Mouse (Mus musculus): ENCODE measurements at regions not wholly inside any gene's neighbourhood (a gene's known extent, or its start where the extent isn't known, plus 50 kb on each side); places are given as distances from the start of the nearest gene placed in this dataset.
A peak's percentile ranks its signal among the peaks of the same experiment; 100 is the strongest.

DNA sequence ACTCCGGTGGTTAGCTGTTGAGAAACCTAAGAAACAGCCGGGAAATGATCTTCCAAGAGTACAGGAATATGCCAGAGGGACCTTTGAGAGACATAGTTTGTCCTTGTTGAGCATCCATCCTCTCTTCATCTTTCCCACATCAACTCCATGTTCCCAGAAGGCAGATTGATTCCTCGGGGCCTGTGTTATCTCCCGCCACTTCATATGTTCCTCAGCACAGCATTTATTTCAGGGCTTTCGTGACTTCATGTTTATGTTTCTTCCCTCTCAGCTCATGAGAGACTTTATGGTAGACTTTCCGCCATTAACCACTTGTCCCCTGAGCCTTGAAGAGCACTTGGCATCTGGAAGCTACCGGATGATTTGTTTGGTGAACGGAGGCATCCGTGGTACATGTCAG lies 120.1 kb upstream of the Dkk2 start:
- no peak overlapping the region for H3K4me2 ChIP-seq (ENCODE audit: low read depth)
- TF ChIP-seq CEBPB (IDR thresholded peaks at IDR 0.05; ENCODE audit: insufficient read depth, poor library complexity, severe bottlenecking) (no peak), TCF3 (IDR thresholded peaks at IDR 0.05; ENCODE audit: insufficient read length, low read depth) (no peak), MYOG (IDR thresholded peaks at IDR 0.05; ENCODE audit: control insufficient read depth in 1 of 3, insufficient read depth in 1 of 3, insufficient read length in 2 of 3, low read depth in 2 of 3) (no peak), TCF12 (IDR thresholded peaks at IDR 0.05; ENCODE audit: insufficient read depth, poor library complexity, severe bottlenecking) (no peak), E2F4 (IDR thresholded peaks at IDR 0.05; ENCODE audit: insufficient read depth) (no peak), SRF (IDR thresholded peaks at IDR 0.05; ENCODE audit: control insufficient read depth, insufficient read length, low read depth) (no peak), MYOD1 (IDR thresholded peaks at IDR 0.05; ENCODE audit: control insufficient read depth in 1 of 3, insufficient read length in 2 of 3, low read depth in 2 of 3) (no peak), POLR2A (IDR thresholded peaks at IDR 0.05; ENCODE audit: insufficient read length, low read depth) (no peak), USF1 (IDR thresholded peaks at IDR 0.05; ENCODE audit: low read depth) (no peak), MAX (IDR thresholded peaks at IDR 0.05; ENCODE audit: low read depth) (no peak), POLR2AphosphoS2 (IDR thresholded peaks at IDR 0.05; ENCODE audit: insufficient read length, low read depth) (no peak), REST (IDR thresholded peaks at IDR 0.05; ENCODE audit: insufficient read depth, insufficient read length) (no peak)
- H3K36me3 ChIP-seq (ENCODE audit: control insufficient read depth, insufficient read depth): no peaks in the 10 kb centered on the region
- no peaks in the 10 kb centered on the region for H3K79me2 ChIP-seq (ENCODE audit: control insufficient read depth, insufficient read depth)
- H3K27me3 ChIP-seq (ENCODE audit: control insufficient read depth, insufficient read depth, insufficient read length): no peaks in the 10 kb centered on the region
- H3K4me3 ChIP-seq: no peak overlapping the region
- H3ac ChIP-seq (ENCODE audit: control insufficient read depth, insufficient read length): no peak overlapping the region

DNA sequence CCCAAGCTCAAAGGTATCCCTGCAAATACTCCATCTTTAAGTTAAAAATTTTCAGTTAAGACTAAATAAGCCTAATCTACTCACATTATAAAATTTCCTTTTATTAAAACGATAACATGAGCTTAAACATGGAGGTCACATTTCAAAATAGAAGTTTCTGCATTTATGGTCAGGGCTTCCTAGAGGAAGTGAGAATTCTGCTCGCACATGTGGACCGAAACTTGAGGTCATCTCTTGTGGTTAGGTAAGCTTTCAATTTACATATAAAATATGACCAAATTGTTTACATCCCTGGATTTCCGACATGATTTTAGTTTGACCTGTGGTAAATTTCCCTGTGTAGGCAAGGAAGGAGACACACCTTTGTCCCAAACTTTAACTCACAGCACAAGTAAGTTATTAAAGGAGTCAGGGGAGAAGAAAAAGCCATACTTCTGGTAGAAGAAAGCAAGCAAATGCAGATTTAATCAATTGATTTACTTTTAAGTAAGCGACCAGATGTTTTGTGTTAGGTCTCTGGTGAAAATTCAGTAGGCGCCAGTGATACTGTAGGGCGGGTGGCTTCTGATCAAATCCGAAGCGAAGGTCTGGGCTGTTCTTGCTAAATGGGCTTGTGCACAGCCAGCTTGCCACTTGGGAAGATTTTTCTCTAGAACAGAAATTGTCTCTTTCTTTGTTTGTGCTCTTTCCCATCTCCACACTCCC lies 119.5 kb upstream of the Dkk2 start:
- no peaks in the 10 kb centered on the region for H3K27me3 ChIP-seq (ENCODE audit: control insufficient read depth, insufficient read depth, insufficient read length)
- no peak overlapping the region for H3K4me2 ChIP-seq (ENCODE audit: low read depth)
- TF ChIP-seq REST (IDR thresholded peaks at IDR 0.05; ENCODE audit: insufficient read depth, insufficient read length) (no peak), USF1 (IDR thresholded peaks at IDR 0.05; ENCODE audit: low read depth) (no peak), POLR2AphosphoS2 (IDR thresholded peaks at IDR 0.05; ENCODE audit: insufficient read length, low read depth) (no peak)
- no peak overlapping the region for H3K4me3 ChIP-seq
- H3K36me3 ChIP-seq (ENCODE audit: control insufficient read depth, insufficient read depth): no peaks in the 10 kb centered on the region
- H3ac ChIP-seq (ENCODE audit: control insufficient read depth, insufficient read length): no peak overlapping the region
- H3K79me2 ChIP-seq (ENCODE audit: control insufficient read depth, insufficient read depth): no peaks in the 10 kb centered on the region

DNA sequence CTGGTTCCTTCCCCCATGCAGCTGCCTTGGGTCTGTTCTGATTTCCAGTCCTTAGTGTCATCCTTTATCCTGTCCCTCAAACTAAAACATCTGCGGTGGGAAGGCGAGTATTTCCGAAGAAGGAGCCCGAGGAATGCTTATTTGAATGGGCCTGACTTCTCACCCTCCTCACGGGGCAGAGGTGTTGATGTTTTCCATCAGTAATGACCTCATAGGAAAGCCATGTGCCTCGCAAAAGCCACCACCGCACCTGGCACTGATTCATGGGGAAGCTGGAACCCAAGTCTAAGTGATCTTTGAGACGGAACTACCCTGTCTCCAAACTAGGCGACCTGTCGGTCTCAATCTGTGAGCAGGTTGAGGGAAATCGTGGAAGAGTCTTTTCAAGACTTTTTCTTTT lies 117.8 kb upstream of the Dkk2 start:
- Histone ChIP-seq H3K4me2 (ENCODE audit: low read depth) (peak overlapping the region; percentile 16), H3K27me3 (ENCODE audit: control insufficient read depth, insufficient read depth, insufficient read length) (no peaks in the 10 kb centered on the region), H3ac (ENCODE audit: control insufficient read depth, insufficient read length) (no peak overlapping the region), H3K79me2 (ENCODE audit: control insufficient read depth, insufficient read depth) (no peaks in the 10 kb centered on the region), H3K36me3 (ENCODE audit: control insufficient read depth, insufficient read depth) (no peaks in the 10 kb centered on the region), H3K4me3 (no peak overlapping the region)
- no peak for TF ChIP-seq TCF3 (IDR thresholded peaks at IDR 0.05; ENCODE audit: insufficient read length, low read depth)
- no peak for TF ChIP-seq TCF12 (IDR thresholded peaks at IDR 0.05; ENCODE audit: insufficient read depth, poor library complexity, severe bottlenecking)
- TF ChIP-seq MYOD1 (IDR thresholded peaks at IDR 0.05; ENCODE audit: control insufficient read depth in 1 of 3, insufficient read length in 2 of 3, low read depth in 2 of 3): no peak
- TF ChIP-seq SRF (IDR thresholded peaks at IDR 0.05; ENCODE audit: control insufficient read depth, insufficient read length, low read depth): no peak
- TF ChIP-seq USF1 (IDR thresholded peaks at IDR 0.05; ENCODE audit: low read depth): no peak

DNA sequence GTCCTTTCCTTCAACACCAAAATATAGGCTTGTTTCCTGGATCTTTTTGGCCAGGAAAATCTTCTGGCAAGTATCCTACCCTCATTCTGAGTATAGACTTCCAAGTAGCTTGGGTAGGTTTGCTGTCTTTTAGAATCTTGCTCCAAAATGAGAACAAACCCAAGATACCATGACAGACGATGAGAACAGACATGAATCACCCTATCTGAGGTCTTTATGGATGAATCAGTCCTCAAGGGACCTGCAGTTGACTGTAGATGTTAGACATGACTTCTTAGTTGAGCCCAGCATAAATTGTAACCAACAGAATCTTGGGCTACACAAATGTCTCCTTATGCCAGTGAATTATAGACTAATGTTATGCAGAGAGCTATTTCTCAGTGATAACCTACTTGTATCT lies 114.3 kb upstream of the Dkk2 start:
- H3K79me2 ChIP-seq (ENCODE audit: control insufficient read depth, insufficient read depth): no peaks in the 10 kb centered on the region
- H3K4me2 ChIP-seq (ENCODE audit: low read depth): peak overlapping the region; percentile 42
- no peaks in the 10 kb centered on the region for H3K27me3 ChIP-seq (ENCODE audit: control insufficient read depth, insufficient read depth, insufficient read length)
- no peak overlapping the region for H3ac ChIP-seq (ENCODE audit: control insufficient read depth, insufficient read length)
- H3K36me3 ChIP-seq (ENCODE audit: control insufficient read depth, insufficient read depth): no peaks in the 10 kb centered on the region
- no peak overlapping the region for H3K4me3 ChIP-seq
- no peak for TF ChIP-seq SRF (IDR thresholded peaks at IDR 0.05; ENCODE audit: control insufficient read depth, insufficient read length, low read depth)
- no peak for TF ChIP-seq TCF12 (IDR thresholded peaks at IDR 0.05; ENCODE audit: insufficient read depth, poor library complexity, severe bottlenecking)

DNA sequence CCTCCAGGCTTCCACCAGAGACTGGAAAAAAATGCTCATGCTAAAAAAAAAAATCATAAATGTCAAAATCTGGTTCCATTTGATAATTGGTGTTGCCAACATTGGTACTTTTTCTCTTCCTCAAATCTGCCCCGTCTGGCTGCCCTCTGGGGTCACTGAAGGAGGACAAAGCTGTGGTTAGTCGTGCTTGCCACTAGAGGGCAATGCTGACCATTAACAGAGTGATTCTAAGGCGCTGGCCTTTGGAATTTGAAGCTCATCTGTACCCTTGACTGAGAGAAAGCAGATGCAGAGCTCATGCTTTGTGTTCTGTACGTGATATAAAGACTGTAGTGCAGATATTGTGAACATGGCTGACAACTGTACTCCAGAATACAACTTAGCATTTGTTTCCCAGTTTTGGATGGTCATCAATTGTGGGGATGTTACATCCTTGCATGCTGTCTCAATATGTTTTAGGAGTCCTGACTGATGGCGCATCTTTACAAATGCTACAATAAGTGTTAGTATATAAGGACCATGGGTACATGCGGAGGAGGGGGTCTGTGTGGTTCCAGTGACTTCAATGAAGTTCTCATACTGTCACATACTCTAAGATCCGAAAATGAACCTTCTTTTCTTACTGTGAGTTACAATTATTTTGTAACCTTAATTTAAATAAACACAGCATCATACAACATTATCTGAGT lies 109.0 kb upstream of the Dkk2 start:
- TF ChIP-seq MYOG (IDR thresholded peaks at IDR 0.05; ENCODE audit: control insufficient read depth in 1 of 3, insufficient read depth in 1 of 3, insufficient read length in 2 of 3, low read depth in 2 of 3): no peak
- TF ChIP-seq E2F4 (IDR thresholded peaks at IDR 0.05; ENCODE audit: insufficient read depth): no peak
- no peak for TF ChIP-seq POLR2AphosphoS2 (IDR thresholded peaks at IDR 0.05; ENCODE audit: insufficient read length, low read depth)
- TF ChIP-seq USF1 (IDR thresholded peaks at IDR 0.05; ENCODE audit: low read depth): no peak
- no peak for TF ChIP-seq SRF (IDR thresholded peaks at IDR 0.05; ENCODE audit: control insufficient read depth, insufficient read length, low read depth)
- TF ChIP-seq REST (IDR thresholded peaks at IDR 0.05; ENCODE audit: insufficient read depth, insufficient read length): no peak
- TF ChIP-seq MAX (IDR thresholded peaks at IDR 0.05; ENCODE audit: low read depth): no peak
- TF ChIP-seq TCF3 (IDR thresholded peaks at IDR 0.05; ENCODE audit: insufficient read length, low read depth): no peak
- no peak for TF ChIP-seq MYOD1 (IDR thresholded peaks at IDR 0.05; ENCODE audit: control insufficient read depth in 1 of 3, insufficient read length in 2 of 3, low read depth in 2 of 3)
- no peak for TF ChIP-seq POLR2A (IDR thresholded peaks at IDR 0.05; ENCODE audit: insufficient read length, low read depth)
- no peak for TF ChIP-seq CEBPB (IDR thresholded peaks at IDR 0.05; ENCODE audit: insufficient read depth, poor library complexity, severe bottlenecking)
- no peak for TF ChIP-seq TCF12 (IDR thresholded peaks at IDR 0.05; ENCODE audit: insufficient read depth, poor library complexity, severe bottlenecking)
- H3K36me3 ChIP-seq (ENCODE audit: control insufficient read depth, insufficient read depth): no peaks in the 10 kb centered on the region
- no peaks in the 10 kb centered on the region for H3K79me2 ChIP-seq (ENCODE audit: control insufficient read depth, insufficient read depth)
- no peak overlapping the region for H3K4me3 ChIP-seq
- no peaks in the 10 kb centered on the region for H3K27me3 ChIP-seq (ENCODE audit: control insufficient read depth, insufficient read depth, insufficient read length)
- H3ac ChIP-seq (ENCODE audit: control insufficient read depth, insufficient read length): no peak overlapping the region
- no peak overlapping the region for H3K4me2 ChIP-seq (ENCODE audit: low read depth)
